Mouse (Mus musculus) small intestine, adult 2 months (tissue): ENCODE measurements around the gene Sh3kbp1.

Source experiments
- CTCF ChIP-seq: fragments of 200-500 bp; IDR thresholded peaks from 2 replicates; pipeline ENCODE4 v1.5.1; 2012; ENCODE audit warnings: low read depth, mild to moderate bottlenecking, control low read depth, inconsistent platforms, low read length, moderate library complexity, mixed read lengths; ENCODE audit not compliant: insufficient replicate concordance, insufficient read length; ENCODE audit errors: extremely low read depth
- POLR2A ChIP-seq: fragments of 200-500 bp; IDR thresholded peaks from 2 replicates; pipeline ENCODE4 v1.6.1; 2012; ENCODE audit warnings: low read depth, mild to moderate bottlenecking, control low read depth, inconsistent platforms, low read length, moderate library complexity

- TF ChIP-seq POLR2A (no peak), CTCF (no peak)
These were observed 82.2 kb downstream of the Sh3kbp1 start for GRCm38 (mm10) chrX:159709296-159709695.
